Mouse (Mus musculus): Measurements from ENCODE around the gene Irf6.

DNA sequence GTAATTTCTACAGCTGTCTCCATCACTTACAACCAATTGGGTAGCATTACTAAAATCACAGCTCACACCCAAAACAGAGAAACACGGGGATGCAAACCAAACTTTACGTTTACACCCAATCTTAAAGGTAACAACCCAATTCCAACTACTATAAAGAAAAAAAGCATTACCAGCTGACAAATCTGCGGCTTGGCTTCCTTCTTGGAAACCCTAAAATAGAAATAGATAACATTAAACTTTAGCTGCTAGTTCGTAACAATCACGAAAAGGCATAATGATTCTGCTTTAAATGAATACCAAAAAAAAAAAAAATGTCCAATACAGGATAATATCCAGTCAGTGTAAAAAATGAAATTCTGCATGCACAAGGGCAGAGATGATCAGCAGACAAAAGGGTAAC, 23.6 kb upstream of the Irf6 start:
- TF ChIP-seq POLR2A (IDR thresholded peaks at IDR 0.05; ENCODE audit: insufficient read depth, low read length): no peak
- TF ChIP-seq CTCF (IDR thresholded peaks at IDR 0.05; ENCODE audit: low read depth, low read length): no peak
- no peak for TF ChIP-seq EP300 (IDR thresholded peaks at IDR 0.05; ENCODE audit: insufficient read depth, low read depth, low read length)
